Mouse (Mus musculus): Measurements from ENCODE around the gene Akip1. TPM values are rescaled to one million over a fixed set of nuclear protein-coding genes. Genes with fewer than 3 reads are reported as not detected.

Akip1 gene
- total RNA-seq, 1 experiment from 2014 or later: 32.2 TPM

Other genes starting within 250 kb of the Akip1 start
- 0.70 and 0.90 TPM in 2 replicates for gene Trim66, start 195.6 kb upstream of the Akip1 start, total RNA-seq (2021)
- 244 and 276 TPM in 2 replicates for gene Rpl27a, start 184.5 kb upstream of the Akip1 start, total RNA-seq (2021)
- 44.0 and 49.4 TPM in 2 replicates for gene St5, start 85 bp upstream of the Akip1 start, total RNA-seq (2021)
- not detected in 2 replicates for gene BC051019, start 20.2 kb downstream of the Akip1 start, total RNA-seq (2021)
- gene Ascl3, start 28.0 kb downstream of the Akip1 start, total RNA-seq (2021): not detected in 2 replicates
- gene Tmem9b, start 49.2 kb downstream of the Akip1 start, total RNA-seq (2021): 36.6 and 42.0 TPM in 2 replicates
- 0.67 and 1.2 TPM in 2 replicates for gene Nrip3, start 78.3 kb downstream of the Akip1 start, total RNA-seq (2021)
- 0.64 and 0.78 TPM in 2 replicates for gene Scube2, start 162.0 kb downstream of the Akip1 start, total RNA-seq (2021)

Data from adrenal gland, postnatal 14 days (tissue).